Mouse (Mus musculus) liver, embryonic 14.5 days (tissue): Measurements from ENCODE around the gene Slc44a5. TPM values are rescaled to one million over a fixed set of nuclear protein-coding genes. Genes with fewer than 3 reads are reported as not detected.

Experiments used
- ATAC-seq: fragments of 200-750 bp; cut with Nextera tagmentation; 2 replicates; pipeline ENCODE4 v1.8.0; 2017; ENCODE audit warnings: moderate number of reproducible peaks, mild to moderate bottlenecking, moderate library complexity; ENCODE audit not compliant: insufficient read depth
- DNase-seq, 3 experiments: peaks; one replicate each; pipeline ENCODE4 v3.0.0-alpha.2; 2012 to 2013; ENCODE audit warnings: low read depth in 3 of 3, low spot score in 3 of 3
- H3K27ac ChIP-seq: fragments of 300-500 bp; sonication (generic); 2 replicates; pipeline ENCODE4 v1.5.1; 2014; ENCODE audit warnings: moderate library complexity, mild to moderate bottlenecking, control low read depth, inconsistent platforms
- H3K27me3 ChIP-seq: fragments of 300-500 bp; sonication (generic); 2 replicates; pipeline ENCODE4 v1.6.1; 2014; ENCODE audit warnings: mild to moderate bottlenecking, low read length, moderate library complexity; ENCODE audit not compliant: control insufficient read depth, insufficient read depth
- H3K36me3 ChIP-seq: fragments of 300-500 bp; sonication (generic); replicated peaks from 2 replicates; pipeline ENCODE4 v1.6.1; 2014; ENCODE audit warnings: low read depth; ENCODE audit not compliant: control insufficient read depth, insufficient read depth
- H3K4me1 ChIP-seq, 2 experiments: fragments of 200-500 bp in 1 of 2; fragments of 300-500 bp in 1 of 2; sonication (generic) in 1 of 2; replicated peaks; 2 replicates each; pipeline ENCODE4 v1.6.1; 2012 to 2014; ENCODE audit warnings: antibody characterized with exemption in 1 of 2, inconsistent platforms in 1 of 2, low read length in 1 of 2; ENCODE audit not compliant: control insufficient read depth in 2 of 2, insufficient read depth in 2 of 2
- H3K4me2 ChIP-seq: fragments of 300-500 bp; sonication (generic); 2 replicates; pipeline ENCODE4 v1.6.1; 2014; ENCODE audit warnings: low read depth, mild to moderate bottlenecking, control low read depth, moderate library complexity
- H3K4me3 ChIP-seq, 2 experiments: fragments of 200-500 bp in 1 of 2; fragments of 300-500 bp in 1 of 2; sonication (generic) in 1 of 2; 2 replicates each; pipeline ENCODE4 v1.5.1; 2012 to 2014; ENCODE audit warnings: low read depth in 2 of 2, low read length in 2 of 2, mild to moderate bottlenecking in 2 of 2, control low read depth in 1 of 2, inconsistent platforms in 1 of 2, moderate library complexity in 1 of 2; ENCODE audit not compliant: insufficient read depth in 1 of 2
- H3K9ac ChIP-seq: fragments of 300-500 bp; sonication (generic); replicated peaks from 2 replicates; pipeline ENCODE4 v1.6.1; 2014; ENCODE audit warnings: mild to moderate bottlenecking, control low read depth, moderate library complexity
- H3K9me3 ChIP-seq: fragments of 300-500 bp; sonication (generic); 2 replicates; pipeline ENCODE4 v1.6.1; 2016; ENCODE audit warnings: low read length, mixed read lengths; ENCODE audit not compliant: control insufficient read depth
- CTCF ChIP-seq: IDR thresholded peaks from 2 replicates; pipeline ENCODE4 v1.5.1; 2016; ENCODE audit warnings: antibody characterized with exemption, low read depth, control low read depth
- EP300 ChIP-seq: IDR thresholded peaks from 2 replicates; pipeline ENCODE4 v1.6.1; 2016; ENCODE audit warnings: antibody characterized with exemption, low read depth
- WGBS: fragments of 180-500 bp; shearing (Covaris S2); extraction: QIAGEN DNeasy Blood & Tissue Kit; methylation state at CpG from one replicate; pipeline ENCODE4 v1.1.7; 2014; ENCODE audit not compliant: insufficient replicate concordance; 5-methylcytosine and 5-hydroxymethylcytosine counted together
- polyA plus RNA-seq, 2 experiments: library from polyadenylated mRNA; depleted of rRNA in 1 of 2; stranded (reverse) in 1 of 2; unstranded in 1 of 2; fragments of >200 nt; fragmentation: Nextera tagmentation in 1 of 2; extraction: Ambion mirVana in 1 of 2; gene quantifications; 2 replicates each; pipeline versions ENCODE4 v1.2.1 to v1.2.3; 2012 to 2014

Slc44a5 gene
- polyA plus RNA-seq, 2 experiments, result 0.39 to 0.48 TPM

GRCm38 (mm10) chr3:154125768-154126376, 152.6 kb downstream of the Slc44a5 start:
- no peak for DNase-seq

DNA sequence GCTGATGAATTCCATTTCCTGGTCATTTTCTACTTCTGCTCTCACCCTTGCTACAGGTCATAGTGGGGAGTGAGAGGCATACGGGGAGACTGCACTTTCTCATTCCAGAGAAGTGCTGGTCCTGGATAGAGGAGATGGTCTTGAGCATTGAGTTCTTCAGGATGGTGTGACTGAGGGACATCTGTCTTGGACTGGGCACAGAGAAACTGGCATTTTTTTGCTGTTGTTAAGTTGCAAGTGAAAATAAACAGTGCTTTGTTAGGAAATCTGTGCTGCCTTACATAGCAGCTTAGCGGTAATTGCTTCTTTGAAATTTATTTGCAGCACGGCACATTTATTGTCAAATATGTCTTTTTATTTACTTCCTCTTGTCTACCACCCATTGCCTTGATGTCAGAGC, 154.0 kb downstream of the Slc44a5 start:
- Histone ChIP-seq H3K4me1 (peaks cover 3 to 20% of the 10 kb centered on the region in 2 experiments; a peak in 3 of 4 replicates), H3K36me3 (no peaks in the 10 kb centered on the region), H3K27ac (no peak overlapping the region), H3K27me3 (no peaks in the 10 kb centered on the region), H3K4me2 (no peak overlapping the region), H3K9me3 (no peaks in the 10 kb centered on the region), H3K4me3 (no peak overlapping the region), H3K9ac (no peak overlapping the region)
- no peak for DNase-seq
- ATAC-seq, result no peak
- TF ChIP-seq EP300 (no peak), CTCF (no peak)
- 69% methylated on average over 3 of the region's 3 CpGs for WGBS

More at GRCm38 (mm10) chr3:154125768-154126376, 152.6 kb downstream of the Slc44a5 start:
- H3K4me2 ChIP-seq, result no peak overlapping the region
- no peak overlapping the region for H3K27ac ChIP-seq
- no peaks in the 10 kb centered on the region for H3K9me3 ChIP-seq
- WGBS, result 59% methylated on average over 7 of the region's 7 CpGs
- no peak for TF ChIP-seq EP300
- no peak for TF ChIP-seq CTCF
- H3K27me3 ChIP-seq, result no peaks in the 10 kb centered on the region
- no peak overlapping the region for H3K4me3 ChIP-seq
- no peak for ATAC-seq
- H3K9ac ChIP-seq, result no peak overlapping the region
- peaks cover 3 to 20% of the 10 kb centered on the region in 2 experiments; a peak in 3 of 4 replicates for H3K4me1 ChIP-seq
- H3K36me3 ChIP-seq, result no peaks in the 10 kb centered on the region

DNA sequence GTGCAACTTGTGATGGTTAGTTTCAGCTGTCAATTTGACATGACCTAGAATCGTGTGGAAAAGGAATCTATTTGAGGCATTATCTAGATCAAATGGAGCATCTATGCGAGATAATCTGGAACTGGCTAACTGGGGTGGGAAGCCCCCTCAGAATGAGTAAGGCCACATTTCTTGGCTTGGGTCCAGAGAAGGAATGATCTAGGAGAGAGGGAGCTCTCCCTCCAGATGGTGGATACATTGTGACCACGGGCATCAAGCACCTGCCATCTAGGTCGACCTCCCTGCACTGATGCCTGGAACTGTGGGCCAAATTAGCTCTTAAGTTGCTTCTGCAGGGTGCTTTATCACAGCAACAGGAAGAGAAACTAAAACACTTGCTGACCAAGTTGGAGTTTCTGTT, 155.8 kb downstream of the Slc44a5 start:
- H3K4me3 ChIP-seq, result no peak overlapping the region
- H3K4me2 ChIP-seq, result no peak overlapping the region
- H3K4me1 ChIP-seq, result peaks cover 3 to 20% of the 10 kb centered on the region in 2 experiments; a peak in 3 of 4 replicates
- no peaks in the 10 kb centered on the region for H3K36me3 ChIP-seq
- no peaks in the 10 kb centered on the region for H3K9me3 ChIP-seq
- H3K27me3 ChIP-seq, result no peaks in the 10 kb centered on the region
- no peak for DNase-seq
- no peak overlapping the region for H3K9ac ChIP-seq
- 39% methylated on average over 4 of the region's 4 CpGs for WGBS
- no peak for ATAC-seq
- TF ChIP-seq CTCF, result no peak
- TF ChIP-seq EP300, result no peak
- no peak overlapping the region for H3K27ac ChIP-seq

- peak; percentile 93 for ATAC-seq
- Histone ChIP-seq H3K9ac (no peak overlapping the region), H3K4me2 (peak overlapping the region; percentile 28)
Observed at GRCm38 (mm10) chr3:154130431-154131114, 157.3 kb downstream of the Slc44a5 start.

DNA sequence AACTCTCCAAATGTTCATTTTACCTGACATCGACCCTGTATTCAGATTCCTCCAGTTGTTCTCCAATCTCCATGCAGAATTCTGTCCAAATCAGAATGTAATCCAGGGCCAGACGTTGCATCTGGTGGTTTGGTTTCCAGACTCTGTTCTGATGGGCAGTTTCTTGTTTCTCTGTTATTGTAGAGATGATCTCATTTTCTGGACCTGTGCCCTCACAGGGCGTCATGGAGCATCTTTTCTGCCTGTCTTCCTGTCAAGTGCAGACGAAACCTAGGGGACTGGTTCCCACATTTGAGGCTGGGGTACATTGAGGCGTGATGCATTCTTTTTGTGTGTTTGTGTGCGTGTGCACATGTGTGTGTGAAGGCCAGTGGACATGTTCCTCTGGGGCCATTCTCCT, 160.8 kb downstream of the Slc44a5 start:
- no peak overlapping the region for H3K9ac ChIP-seq
- ATAC-seq (no peak), DNase-seq (no peak)
- H3K27me3 ChIP-seq, result no peaks in the 10 kb centered on the region
- H3K27ac ChIP-seq, result no peak overlapping the region
- no peaks in the 10 kb centered on the region for H3K36me3 ChIP-seq
- 61% methylated on average over 6 of the region's 6 CpGs for WGBS
- no peak for TF ChIP-seq CTCF
- no peak for TF ChIP-seq EP300
- H3K4me3 ChIP-seq, result no peak overlapping the region
- H3K4me1 ChIP-seq, result peaks cover 3 to 11% of the 10 kb centered on the region in 2 experiments; a peak in 3 of 4 replicates
- no peak overlapping the region for H3K4me2 ChIP-seq
- no peaks in the 10 kb centered on the region for H3K9me3 ChIP-seq

More at GRCm38 (mm10) chr3:154130431-154131114, 157.3 kb downstream of the Slc44a5 start:
- Histone ChIP-seq H3K36me3 (no peaks in the 10 kb centered on the region), H3K9me3 (no peaks in the 10 kb centered on the region), H3K27ac (no peak overlapping the region), H3K27me3 (no peaks in the 10 kb centered on the region), H3K4me1 (peaks cover 3 to 20% of the 10 kb centered on the region in 2 experiments; a peak in 3 of 4 replicates), H3K4me3 (no peak overlapping the region)
- TF ChIP-seq EP300 (peak; percentile 80), CTCF (no peak)
- 28% methylated on average over 6 of the region's 6 CpGs for WGBS
- DNase-seq, result peak; percentile 24 to 33 (median 25)
